Mouse (Mus musculus): Measurements from ENCODE around the gene Fdx1. TPM values are rescaled to one million over a fixed set of nuclear protein-coding genes. Genes with fewer than 3 reads are reported as not detected.

The Fdx1 gene
- total and polyA plus RNA-seq, 2 experiments from 2014 or later, result 56.1 to 183 TPM

DNA sequence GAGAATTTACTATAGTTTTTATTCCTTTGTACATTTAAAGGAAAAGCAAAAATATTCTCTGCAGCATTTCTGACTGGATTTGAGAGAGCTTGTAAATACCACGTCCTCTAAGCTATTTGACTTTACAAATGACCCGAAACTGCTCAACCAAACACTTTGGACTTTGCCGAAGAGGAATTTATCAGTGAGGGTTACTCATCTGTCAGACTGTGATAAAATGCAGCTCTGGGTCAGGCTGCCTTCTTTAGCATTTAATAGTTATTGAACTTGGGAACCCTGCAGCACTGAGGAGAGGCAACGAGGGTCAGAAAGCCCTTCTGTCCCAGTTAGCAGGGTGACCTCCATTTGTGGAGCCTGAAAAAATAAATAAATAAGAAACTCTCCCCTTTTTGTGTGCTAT is 40.1 kb upstream of the Fdx1 start:
- TF ChIP-seq EP300 (IDR thresholded peaks at IDR 0.05; ENCODE audit: low read depth) (no peak), CTCF (IDR thresholded peaks at IDR 0.05; ENCODE audit: low read depth) (no peak)
- Histone ChIP-seq H3K9me3 (replicated peaks; ENCODE audit: control insufficient read depth, low read length) (no peaks in the 10 kb centered on the region), H3K36me3 (replicated peaks; ENCODE audit: control insufficient read depth, insufficient read depth, low read length) (no peaks in the 10 kb centered on the region), H3K4me1 (ENCODE audit: control insufficient read depth, insufficient read depth) (no peaks in the 10 kb centered on the region), H3K4me3 (ENCODE audit: low read depth, low read length) (no peak overlapping the region), H3K4me2 (ENCODE audit: low read depth, low read length) (no peak overlapping the region), H3K27ac (ENCODE audit: low read depth) (no peak overlapping the region), H3K27me3 (ENCODE audit: control insufficient read depth, insufficient read depth, low read length) (no peaks in the 10 kb centered on the region), H3K9ac (replicated peaks; ENCODE audit: low read depth, low read length) (no peak overlapping the region)
- DNase-seq (ENCODE audit: low spot score) (no peak), ATAC-seq (ENCODE audit: insufficient read depth, low read depth) (no peak)
- 35% methylated on average over 4 of the region's 4 CpGs for WGBS

DNA sequence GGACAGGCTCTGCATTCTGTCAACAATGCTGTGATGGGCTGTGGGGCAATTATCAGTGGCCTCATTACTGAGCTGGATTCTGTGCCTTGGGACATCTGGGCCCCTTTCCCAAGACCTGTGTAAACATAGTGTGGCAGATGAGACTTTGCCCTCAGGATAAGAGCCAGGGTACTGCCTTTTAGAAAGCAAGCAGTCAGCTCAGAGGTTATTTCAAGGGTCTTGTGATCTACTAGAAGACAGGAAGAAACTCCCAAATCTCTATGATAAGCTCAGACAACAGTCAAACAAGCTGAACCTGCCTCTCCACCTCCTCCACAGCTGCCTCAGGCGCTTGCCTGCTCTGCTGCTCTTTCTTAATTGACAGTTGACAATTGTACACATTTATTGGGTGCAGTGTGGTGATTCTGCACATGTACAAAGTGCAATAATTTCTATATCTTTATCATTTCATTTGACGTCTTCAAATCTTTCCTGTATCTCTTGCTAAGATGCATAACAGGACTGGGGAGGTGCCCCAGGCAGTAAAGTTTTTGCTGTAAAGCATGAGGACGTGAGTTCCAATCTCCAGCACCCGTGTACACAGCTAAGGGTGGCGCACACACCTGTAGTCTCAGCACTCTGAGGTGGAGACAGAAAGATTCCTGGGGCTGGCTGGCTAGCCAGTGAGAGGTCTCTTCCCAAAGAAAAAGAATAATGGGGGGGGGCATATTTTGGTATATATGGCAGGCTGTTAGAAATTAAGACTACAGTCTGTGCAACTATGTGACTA is 32.2 kb upstream of the Fdx1 start:
- H3K27ac ChIP-seq (ENCODE audit: low read depth), result no peak overlapping the region
- H3K4me1 ChIP-seq (ENCODE audit: control insufficient read depth, insufficient read depth), result no peaks in the 10 kb centered on the region
- H3K4me3 ChIP-seq (ENCODE audit: low read depth, low read length), result no peak overlapping the region
- H3K9me3 ChIP-seq (replicated peaks; ENCODE audit: control insufficient read depth, low read length), result 0 out of 2 replicates have a peak, but pooled peaks cover 6% of the 10 kb centered on the region
- no peaks in the 10 kb centered on the region for H3K27me3 ChIP-seq (ENCODE audit: control insufficient read depth, insufficient read depth, low read length)
- no peak overlapping the region for H3K4me2 ChIP-seq (ENCODE audit: low read depth, low read length)
- no peak for DNase-seq (ENCODE audit: low spot score)
- 58% methylated on average over 5 of the region's 5 CpGs for WGBS
- TF ChIP-seq CTCF (IDR thresholded peaks at IDR 0.05; ENCODE audit: low read depth), result no peak
- no peak for TF ChIP-seq EP300 (IDR thresholded peaks at IDR 0.05; ENCODE audit: low read depth)
- no peak overlapping the region for H3K9ac ChIP-seq (replicated peaks; ENCODE audit: low read depth, low read length)
- H3K36me3 ChIP-seq (replicated peaks; ENCODE audit: control insufficient read depth, insufficient read depth, low read length), result no peaks in the 10 kb centered on the region
- ATAC-seq (ENCODE audit: insufficient read depth, low read depth), result no peak

DNA sequence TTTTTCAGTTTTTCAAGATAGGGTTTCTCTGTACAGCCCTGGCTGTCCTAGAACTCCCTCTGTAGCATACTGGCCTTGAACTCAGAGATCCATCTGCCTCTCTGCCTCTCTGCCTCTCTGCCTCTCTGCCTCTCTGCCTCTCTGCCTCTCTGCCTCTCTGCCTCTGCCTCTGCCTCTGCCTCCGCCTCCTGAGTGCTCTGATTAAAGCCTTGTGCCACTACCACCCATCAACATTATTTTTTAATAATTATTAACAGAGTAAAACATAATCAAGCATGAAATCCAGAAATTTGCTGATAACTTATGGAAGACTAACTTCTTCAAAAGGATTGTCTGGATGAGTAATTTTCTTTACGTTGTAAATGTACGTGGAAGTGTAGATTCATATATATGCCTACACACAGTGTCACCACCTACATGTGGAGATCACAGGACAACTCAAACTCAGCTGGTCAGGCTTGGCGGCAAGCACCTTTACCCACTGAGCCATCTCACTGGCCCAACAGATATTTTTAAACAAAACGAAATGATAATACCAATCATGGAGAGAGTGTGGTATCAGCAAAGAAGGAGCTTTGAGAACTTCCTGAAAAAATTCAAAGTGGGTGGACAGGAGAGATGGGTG is 31.4 kb upstream of the Fdx1 start:
- no peak for ATAC-seq (ENCODE audit: insufficient read depth, low read depth)
- no peak overlapping the region for H3K9ac ChIP-seq (replicated peaks; ENCODE audit: low read depth, low read length)
- H3K4me2 ChIP-seq (ENCODE audit: low read depth, low read length), result no peak overlapping the region
- no peak overlapping the region for H3K27ac ChIP-seq (ENCODE audit: low read depth)
- 66% methylated on average over 5 of the region's 5 CpGs for WGBS
- DNase-seq (ENCODE audit: low spot score), result no peak
- no peaks in the 10 kb centered on the region for H3K27me3 ChIP-seq (ENCODE audit: control insufficient read depth, insufficient read depth, low read length)
- no peaks in the 10 kb centered on the region for H3K4me1 ChIP-seq (ENCODE audit: control insufficient read depth, insufficient read depth)
- no peaks in the 10 kb centered on the region for H3K36me3 ChIP-seq (replicated peaks; ENCODE audit: control insufficient read depth, insufficient read depth, low read length)
- no peak overlapping the region for H3K4me3 ChIP-seq (ENCODE audit: low read depth, low read length)
- TF ChIP-seq CTCF (IDR thresholded peaks at IDR 0.05; ENCODE audit: low read depth) (no peak), EP300 (IDR thresholded peaks at IDR 0.05; ENCODE audit: low read depth) (no peak)
- 0 out of 2 replicates have a peak, but pooled peaks cover 6% of the 10 kb centered on the region for H3K9me3 ChIP-seq (replicated peaks; ENCODE audit: control insufficient read depth, low read length)

DNA sequence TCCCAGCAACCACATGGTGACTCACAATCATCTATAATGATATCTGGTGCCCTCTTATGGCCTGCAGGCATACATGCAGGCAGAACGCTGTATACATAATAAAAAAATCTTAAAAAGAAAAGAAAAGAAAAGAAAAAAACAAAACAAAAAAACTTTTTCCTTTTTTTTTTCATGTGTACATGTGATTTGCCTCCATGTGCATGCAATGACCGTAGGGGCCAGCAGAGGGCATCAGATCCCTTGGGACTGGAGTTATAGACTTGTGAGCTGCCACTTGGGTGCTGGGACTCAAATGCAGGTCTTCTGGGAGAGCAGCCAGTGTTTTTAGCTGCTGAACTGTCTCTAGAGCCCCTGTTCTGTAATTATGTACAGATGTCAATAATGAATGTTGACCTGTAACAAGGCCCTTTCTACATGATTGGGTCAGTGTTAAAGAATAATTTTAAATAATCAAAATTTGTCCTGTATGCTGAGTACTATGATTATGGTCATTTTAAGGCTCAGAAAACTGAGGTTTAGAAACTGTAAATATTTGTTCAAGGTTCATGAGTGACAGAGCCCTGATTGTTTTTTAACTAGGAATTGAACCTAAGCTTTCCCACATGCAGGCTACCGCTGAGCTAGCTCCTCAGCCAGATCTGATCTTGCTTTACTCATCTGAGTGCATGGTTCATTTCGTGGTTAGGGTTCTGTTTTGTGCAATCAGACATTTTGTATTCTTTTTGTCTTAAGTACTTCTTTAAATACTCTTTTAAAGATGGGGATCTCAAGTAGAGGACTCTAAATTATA is 30.3 kb upstream of the Fdx1 start:
- TF ChIP-seq CTCF (IDR thresholded peaks at IDR 0.05; ENCODE audit: low read depth), result peak; percentile 36
- no peak for TF ChIP-seq EP300 (IDR thresholded peaks at IDR 0.05; ENCODE audit: low read depth)
- no peaks in the 10 kb centered on the region for H3K27me3 ChIP-seq (ENCODE audit: control insufficient read depth, insufficient read depth, low read length)
- ATAC-seq (ENCODE audit: insufficient read depth, low read depth), result no peak
- no peak overlapping the region for H3K27ac ChIP-seq (ENCODE audit: low read depth)
- H3K36me3 ChIP-seq (replicated peaks; ENCODE audit: control insufficient read depth, insufficient read depth, low read length), result no peaks in the 10 kb centered on the region
- H3K9ac ChIP-seq (replicated peaks; ENCODE audit: low read depth, low read length), result no peak overlapping the region
- no peak overlapping the region for H3K4me2 ChIP-seq (ENCODE audit: low read depth, low read length)
- H3K4me3 ChIP-seq (ENCODE audit: low read depth, low read length), result no peak overlapping the region
- WGBS, result 77% methylated on average over 4 of the region's 4 CpGs
- H3K4me1 ChIP-seq (ENCODE audit: control insufficient read depth, insufficient read depth), result no peaks in the 10 kb centered on the region
- DNase-seq (ENCODE audit: low spot score), result no peak
- 0 out of 2 replicates have a peak, but pooled peaks cover 6% of the 10 kb centered on the region for H3K9me3 ChIP-seq (replicated peaks; ENCODE audit: control insufficient read depth, low read length)

DNA sequence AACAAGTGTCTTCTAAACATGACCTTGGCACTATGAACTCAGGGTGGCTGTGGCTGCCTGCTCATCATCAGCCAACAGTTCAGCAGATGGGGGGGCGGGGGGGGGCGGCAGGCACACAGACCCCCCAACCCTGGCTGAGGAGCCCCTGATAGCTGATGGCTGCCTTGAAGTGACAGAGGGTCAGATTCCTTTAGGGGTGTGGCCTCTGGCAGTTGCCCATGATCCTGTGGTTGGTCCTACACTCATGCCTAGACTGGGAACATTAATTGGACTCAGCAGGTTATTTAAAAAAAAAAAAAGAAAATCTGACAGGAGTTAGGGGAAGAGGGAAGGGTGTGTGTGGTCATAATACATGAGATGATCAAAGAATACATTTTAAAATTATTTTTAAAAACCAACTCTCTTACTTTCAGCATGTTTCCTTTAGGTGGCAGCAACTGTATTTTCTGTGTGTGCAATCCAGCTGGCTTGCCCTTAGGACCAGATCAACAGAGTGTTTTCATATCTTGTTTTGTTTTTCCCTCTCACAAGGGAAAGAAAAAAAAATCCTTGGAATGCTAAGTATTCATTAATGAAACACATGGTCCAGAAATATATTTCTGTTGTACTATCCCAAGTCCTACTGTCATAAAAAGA is 28.0 kb upstream of the Fdx1 start:
- 0 out of 2 replicates have a peak, but pooled peaks cover 6% of the 10 kb centered on the region for H3K9me3 ChIP-seq (replicated peaks; ENCODE audit: control insufficient read depth, low read length)
- H3K9ac ChIP-seq (replicated peaks; ENCODE audit: low read depth, low read length), result no peak overlapping the region
- H3K27ac ChIP-seq (ENCODE audit: low read depth), result no peak overlapping the region
- 6% methylated on average over 2 of the region's 2 CpGs for whole genome bisulfite sequencing
- no peak for ATAC-seq (ENCODE audit: insufficient read depth, low read depth)
- peak; percentile 21 for DNase-seq (ENCODE audit: low spot score)
- no peak overlapping the region for H3K4me3 ChIP-seq (ENCODE audit: low read depth, low read length)
- H3K27me3 ChIP-seq (ENCODE audit: control insufficient read depth, insufficient read depth, low read length), result no peaks in the 10 kb centered on the region
- no peak for TF ChIP-seq EP300 (IDR thresholded peaks at IDR 0.05; ENCODE audit: low read depth)
- TF ChIP-seq CTCF (IDR thresholded peaks at IDR 0.05; ENCODE audit: low read depth), result peak; percentile 38
- H3K36me3 ChIP-seq (replicated peaks; ENCODE audit: control insufficient read depth, insufficient read depth, low read length), result no peaks in the 10 kb centered on the region
- no peaks in the 10 kb centered on the region for H3K4me1 ChIP-seq (ENCODE audit: control insufficient read depth, insufficient read depth)
- H3K4me2 ChIP-seq (ENCODE audit: low read depth, low read length), result no peak overlapping the region
